Mouse (Mus musculus): ENCODE data around the gene Zfp358. TPM values are rescaled to one million over a fixed set of nuclear protein-coding genes. Genes with fewer than 3 reads are reported as not detected.

Gene Zfp358
- polyA plus RNA-seq, 1 experiment = 43.2 TPM

DNA sequence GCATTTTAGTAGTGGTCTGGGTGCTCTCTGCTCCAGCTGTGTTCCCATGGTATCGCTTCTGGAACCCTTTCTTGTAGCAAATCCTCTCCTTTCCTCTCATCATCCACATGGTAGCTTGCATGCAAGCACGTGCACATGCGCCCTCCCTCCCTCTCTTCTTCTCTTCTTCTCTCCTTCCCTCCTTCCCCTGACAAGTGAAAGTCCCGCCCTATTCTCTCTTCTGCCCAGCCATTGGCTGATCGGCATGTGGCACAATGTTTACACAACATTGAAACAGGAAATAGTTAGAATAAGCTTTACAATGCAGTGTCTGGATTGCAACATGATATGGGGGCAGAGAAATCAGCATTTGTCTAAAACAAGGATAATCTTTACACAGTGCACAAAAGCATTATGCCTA, 11.3 kb upstream of the Zfp358 start:
- WGBS = 69% methylated on average over 5 of the region's 5 CpGs
- no peak for TF ChIP-seq POLR2A (IDR thresholded peaks at IDR 0.05; ENCODE audit: low read depth, low read length)
- TF ChIP-seq CTCF (conservative IDR thresholded peaks at IDR 0.05; ENCODE audit: insufficient read depth, insufficient read length, low read depth, low read length) = no peak
- H3K27me3 ChIP-seq (replicated peaks; ENCODE audit: control insufficient read depth, insufficient read depth, low read length) = no peaks in the 10 kb centered on the region
- no peak overlapping the region for H3K4me3 ChIP-seq (ENCODE audit: insufficient read depth, low read depth, low read length)
- H3K4me1 ChIP-seq (ENCODE audit: control insufficient read depth, insufficient read depth, low read length) = no peaks in the 10 kb centered on the region
- H3K36me3 ChIP-seq (ENCODE audit: control insufficient read depth, insufficient read depth, low read length) = no peaks in the 10 kb centered on the region
- H3K27ac ChIP-seq (ENCODE audit: insufficient read depth, low read depth, low read length) = no peak overlapping the region
- DNase-seq = no peak

DNA sequence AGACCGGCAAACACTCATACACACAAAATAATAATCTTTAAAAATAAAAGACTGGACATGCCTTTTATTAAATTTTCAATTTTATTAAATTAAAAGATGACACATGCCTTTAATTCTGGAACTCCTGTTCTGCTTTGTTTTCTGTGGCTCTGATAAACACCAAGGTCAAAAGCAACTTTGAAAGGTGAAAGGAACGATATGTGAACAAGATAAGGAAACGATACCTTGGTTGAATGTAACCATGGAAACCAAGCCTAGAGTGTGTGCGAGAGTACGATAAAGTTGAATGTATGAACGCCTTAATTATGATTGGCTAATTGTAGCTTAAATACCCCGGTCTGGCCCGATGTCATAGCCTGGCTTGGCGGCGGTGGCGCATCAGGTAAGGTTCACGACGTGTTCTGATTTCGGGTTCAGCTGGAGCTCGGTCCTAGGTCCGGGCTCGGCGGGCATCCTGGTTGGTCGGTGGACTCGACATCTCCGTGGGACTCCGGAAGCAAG, 10.6 kb upstream of the Zfp358 start:
- no peaks in the 10 kb centered on the region for H3K36me3 ChIP-seq (ENCODE audit: control insufficient read depth, insufficient read depth, low read length)
- no peak for TF ChIP-seq CTCF (conservative IDR thresholded peaks at IDR 0.05; ENCODE audit: insufficient read depth, insufficient read length, low read depth, low read length)
- TF ChIP-seq POLR2A (IDR thresholded peaks at IDR 0.05; ENCODE audit: low read depth, low read length) = no peak
- DNase-seq = no peak
- no peak overlapping the region for H3K4me3 ChIP-seq (ENCODE audit: insufficient read depth, low read depth, low read length)
- WGBS = 89% methylated on average over 22 of the region's 22 CpGs
- H3K27me3 ChIP-seq (replicated peaks; ENCODE audit: control insufficient read depth, insufficient read depth, low read length) = no peaks in the 10 kb centered on the region
- H3K27ac ChIP-seq (ENCODE audit: insufficient read depth, low read depth, low read length) = no peak overlapping the region
- H3K4me1 ChIP-seq (ENCODE audit: control insufficient read depth, insufficient read depth, low read length) = no peaks in the 10 kb centered on the region

DNA sequence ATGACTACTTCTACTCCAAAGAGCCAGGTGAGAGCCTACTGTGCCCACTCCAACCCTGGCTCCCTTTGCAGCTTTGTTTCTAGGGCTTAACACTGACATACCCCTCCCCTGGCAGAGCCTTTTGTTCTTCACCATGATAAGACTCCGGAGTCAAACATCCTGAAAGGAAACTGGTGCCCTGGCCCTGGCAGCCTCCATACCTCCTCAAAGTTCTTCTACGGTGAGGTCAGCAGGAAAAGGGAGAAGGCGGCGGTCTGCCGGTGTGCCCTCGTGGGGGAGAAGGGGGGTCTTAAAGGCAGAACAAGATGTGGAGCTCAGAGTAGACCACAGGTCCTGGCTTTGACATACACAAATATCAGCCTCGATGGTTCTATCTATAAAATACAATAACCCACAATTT, 9.4 kb upstream of the Zfp358 start:
- Histone ChIP-seq H3K27me3 (replicated peaks; ENCODE audit: control insufficient read depth, insufficient read depth, low read length) (no peaks in the 10 kb centered on the region), H3K27ac (ENCODE audit: insufficient read depth, low read depth, low read length) (no peak overlapping the region), H3K4me3 (ENCODE audit: insufficient read depth, low read depth, low read length) (no peak overlapping the region), H3K4me1 (ENCODE audit: control insufficient read depth, insufficient read depth, low read length) (no peaks in the 10 kb centered on the region), H3K36me3 (ENCODE audit: control insufficient read depth, insufficient read depth, low read length) (no peaks in the 10 kb centered on the region)
- no peak for DNase-seq
- TF ChIP-seq POLR2A (IDR thresholded peaks at IDR 0.05; ENCODE audit: low read depth, low read length) (no peak), CTCF (conservative IDR thresholded peaks at IDR 0.05; ENCODE audit: insufficient read depth, insufficient read length, low read depth, low read length) (no peak)
- WGBS = 71% methylated on average over 7 of the region's 7 CpGs

DNA sequence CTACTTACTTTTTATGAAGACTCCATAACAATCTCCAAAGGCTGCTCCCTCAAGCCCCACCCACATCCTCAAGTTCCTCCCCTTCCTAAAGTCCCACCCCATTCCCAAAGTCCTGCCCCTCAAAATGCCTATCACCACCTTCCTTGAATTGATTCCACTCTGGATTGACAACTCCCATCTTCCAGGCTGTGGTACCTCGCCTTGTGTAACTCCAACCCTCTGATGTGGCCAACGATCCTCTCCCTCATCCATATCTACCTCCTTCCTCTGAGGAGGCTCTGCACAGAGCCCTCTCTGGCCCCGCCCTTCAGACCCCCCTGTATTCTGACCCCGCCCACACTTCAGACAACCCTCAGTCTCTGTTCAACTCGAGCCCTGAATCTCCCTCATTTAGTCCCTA, 7.7 kb upstream of the Zfp358 start:
- H3K36me3 ChIP-seq (ENCODE audit: control insufficient read depth, insufficient read depth, low read length) = no peaks in the 10 kb centered on the region
- H3K4me1 ChIP-seq (ENCODE audit: control insufficient read depth, insufficient read depth, low read length) = no peaks in the 10 kb centered on the region
- H3K27ac ChIP-seq (ENCODE audit: insufficient read depth, low read depth, low read length) = no peak overlapping the region
- no peak for DNase-seq
- H3K4me3 ChIP-seq (ENCODE audit: insufficient read depth, low read depth, low read length) = no peak overlapping the region
- WGBS = 31% methylated on average over 5 of the region's 5 CpGs
- no peaks in the 10 kb centered on the region for H3K27me3 ChIP-seq (replicated peaks; ENCODE audit: control insufficient read depth, insufficient read depth, low read length)
- TF ChIP-seq POLR2A (IDR thresholded peaks at IDR 0.05; ENCODE audit: low read depth, low read length) = no peak
- no peak for TF ChIP-seq CTCF (conservative IDR thresholded peaks at IDR 0.05; ENCODE audit: insufficient read depth, insufficient read length, low read depth, low read length)

DNA sequence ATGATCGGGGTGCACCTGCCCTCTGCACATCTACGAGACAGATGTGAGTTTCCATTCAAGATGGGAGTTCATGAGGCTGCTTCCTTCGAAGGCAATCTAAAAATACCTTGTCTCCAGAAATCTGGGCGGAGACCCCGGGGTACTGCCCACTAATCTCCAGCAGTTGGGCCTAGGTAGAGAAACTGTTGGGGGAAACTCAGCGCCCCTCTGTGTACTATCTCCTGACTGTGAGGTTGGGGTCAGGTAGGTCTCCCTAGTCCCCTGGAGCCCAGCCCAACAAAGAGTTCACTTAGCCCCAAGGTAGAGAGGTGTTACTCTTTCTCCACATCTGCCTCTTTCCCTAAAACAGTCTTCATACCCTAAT, 889 bp downstream of the Zfp358 start:
- Histone ChIP-seq H3K27ac (ENCODE audit: insufficient read depth, low read depth, low read length) (no peak overlapping the region), H3K36me3 (ENCODE audit: control insufficient read depth, insufficient read depth, low read length) (no peaks in the 10 kb centered on the region), H3K4me1 (ENCODE audit: control insufficient read depth, insufficient read depth, low read length) (no peaks in the 10 kb centered on the region), H3K27me3 (replicated peaks; ENCODE audit: control insufficient read depth, insufficient read depth, low read length) (no peaks in the 10 kb centered on the region), H3K4me3 (ENCODE audit: insufficient read depth, low read depth, low read length) (peak overlapping the region; percentile 86)
- no peak for TF ChIP-seq POLR2A (IDR thresholded peaks at IDR 0.05; ENCODE audit: low read depth, low read length)
- no peak for DNase-seq
- 25% methylated on average over 6 of the region's 6 CpGs for WGBS

DNA sequence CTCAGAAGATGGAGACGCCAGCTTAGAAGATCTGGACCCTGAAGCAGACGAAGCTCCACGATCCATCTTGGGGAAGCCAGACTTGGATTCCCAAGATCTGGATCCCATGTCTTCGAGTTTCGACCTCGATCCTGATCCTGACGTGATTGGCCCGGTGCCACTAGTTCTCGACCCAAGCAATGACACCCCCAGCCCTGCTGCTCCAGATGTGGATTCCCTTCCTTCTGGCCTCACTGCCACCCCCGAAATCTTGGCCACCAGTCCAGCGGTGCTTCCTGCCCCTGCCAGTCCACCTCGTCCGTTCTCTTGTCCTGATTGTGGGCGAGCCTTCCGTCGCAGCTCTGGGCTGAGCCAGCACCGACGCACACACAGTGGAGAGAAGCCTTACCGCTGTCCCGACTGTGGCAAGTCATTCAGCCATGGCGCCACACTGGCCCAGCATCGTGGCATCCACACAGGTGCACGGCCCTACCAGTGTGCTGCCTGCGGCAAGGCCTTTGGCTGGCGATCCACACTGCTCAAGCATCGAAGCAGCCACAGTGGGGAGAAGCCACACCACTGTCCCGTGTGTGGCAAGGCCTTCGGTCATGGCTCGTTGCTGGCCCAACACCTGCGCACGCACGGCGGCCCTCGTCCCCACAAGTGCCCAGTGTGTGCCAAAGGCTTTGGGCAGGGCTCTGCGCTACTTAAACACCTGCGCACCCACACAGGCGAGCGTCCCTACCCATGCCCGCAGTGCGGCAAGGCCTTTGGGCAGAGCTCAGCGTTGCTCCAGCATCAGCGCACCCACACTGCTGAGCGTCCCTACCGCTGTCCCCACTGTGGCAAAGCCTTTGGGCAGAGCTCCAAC, 2.9 kb downstream of the Zfp358 start:
- no peak overlapping the region for H3K27ac ChIP-seq (ENCODE audit: insufficient read depth, low read depth, low read length)
- H3K4me3 ChIP-seq (ENCODE audit: insufficient read depth, low read depth, low read length) = no peak overlapping the region
- no peak for TF ChIP-seq CTCF (conservative IDR thresholded peaks at IDR 0.05; ENCODE audit: insufficient read depth, insufficient read length, low read depth, low read length)
- TF ChIP-seq POLR2A (IDR thresholded peaks at IDR 0.05; ENCODE audit: low read depth, low read length) = no peak
- no peaks in the 10 kb centered on the region for H3K27me3 ChIP-seq (replicated peaks; ENCODE audit: control insufficient read depth, insufficient read depth, low read length)
- no peaks in the 10 kb centered on the region for H3K4me1 ChIP-seq (ENCODE audit: control insufficient read depth, insufficient read depth, low read length)
- 96% methylated on average over 44 of the region's 44 CpGs for WGBS
- H3K36me3 ChIP-seq (ENCODE audit: control insufficient read depth, insufficient read depth, low read length) = no peaks in the 10 kb centered on the region
- DNase-seq = no peak

DNA sequence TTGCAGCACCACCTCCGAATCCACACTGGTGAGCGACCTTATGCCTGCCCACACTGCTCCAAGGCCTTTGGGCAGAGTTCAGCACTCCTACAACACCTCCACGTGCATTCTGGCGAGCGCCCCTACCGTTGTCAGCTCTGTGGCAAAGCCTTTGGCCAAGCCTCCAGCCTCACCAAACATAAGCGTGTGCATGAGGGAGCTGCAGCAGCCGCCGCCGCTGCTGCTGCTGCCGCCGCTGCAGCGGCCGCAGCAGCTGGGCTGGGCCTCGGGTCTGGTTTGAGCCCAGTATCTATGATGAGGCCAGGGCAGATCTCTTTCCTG, 3.5 kb downstream of the Zfp358 start:
- Histone ChIP-seq H3K4me1 (ENCODE audit: control insufficient read depth, insufficient read depth, low read length) (peaks cover 3% of the 10 kb centered on the region; the same call in 1 of the 2 replicates), H3K4me3 (ENCODE audit: insufficient read depth, low read depth, low read length) (no peak overlapping the region), H3K36me3 (ENCODE audit: control insufficient read depth, insufficient read depth, low read length) (no peaks in the 10 kb centered on the region), H3K27me3 (replicated peaks; ENCODE audit: control insufficient read depth, insufficient read depth, low read length) (no peaks in the 10 kb centered on the region), H3K27ac (ENCODE audit: insufficient read depth, low read depth, low read length) (no peak overlapping the region)
- 92% methylated on average over 15 of the region's 15 CpGs for WGBS
- DNase-seq = no peak
- TF ChIP-seq CTCF (conservative IDR thresholded peaks at IDR 0.05; ENCODE audit: insufficient read depth, insufficient read length, low read depth, low read length) = no peak
- TF ChIP-seq POLR2A (IDR thresholded peaks at IDR 0.05; ENCODE audit: low read depth, low read length) = no peak
